Mouse (Mus musculus) heart, embryonic 12.5 days (tissue): ENCODE measurements around the gene Afg3l1. TPM values are rescaled to one million over a fixed set of nuclear protein-coding genes. Genes with fewer than 3 reads are reported as not detected.
"Not testable (repeated sequence)": the region's sequence is repeated elsewhere in the genome, so short reads cannot be mapped to it uniquely, and the experiment has no call there.

Source experiments
- ATAC-seq: fragments of 200-750 bp; cut with Nextera tagmentation; 2 replicates; pipeline ENCODE4 v1.8.0; 2017; ENCODE audit warnings: moderate TSS enrichment, moderate library complexity; ENCODE audit not compliant: insufficient number of reproducible peaks, low FRiP score
- H3K27ac ChIP-seq: fragments of 300-500 bp; sonication (generic); 2 replicates; pipeline ENCODE4 v1.5.1; 2016; ENCODE audit warnings: mild to moderate bottlenecking, moderate library complexity; ENCODE audit not compliant: poor library complexity, severe bottlenecking
- H3K27me3 ChIP-seq: fragments of 300-500 bp; sonication (generic); replicated peaks from 2 replicates; pipeline ENCODE4 v1.6.1; 2016; ENCODE audit warnings: mild to moderate bottlenecking, moderate library complexity
- H3K36me3 ChIP-seq: fragments of 300-500 bp; sonication (generic); 2 replicates; pipeline ENCODE4 v1.6.1; 2016; ENCODE audit warnings: mild to moderate bottlenecking, moderate library complexity
- H3K4me1 ChIP-seq: fragments of 300-500 bp; sonication (generic); replicated peaks from 2 replicates; pipeline ENCODE4 v1.6.1; 2016; ENCODE audit warnings: mild to moderate bottlenecking
- H3K4me2 ChIP-seq: fragments of 300-500 bp; sonication (generic); 2 replicates; pipeline ENCODE4 v1.6.1; 2016; ENCODE audit warnings: mild to moderate bottlenecking, moderate library complexity
- H3K4me3 ChIP-seq: fragments of 300-500 bp; sonication (generic); 2 replicates; pipeline ENCODE4 v1.5.1; 2016; ENCODE audit warnings: mild to moderate bottlenecking
- H3K9ac ChIP-seq: fragments of 300-500 bp; sonication (generic); 2 replicates; pipeline ENCODE4 v1.6.1; 2016; ENCODE audit warnings: mild to moderate bottlenecking, moderate library complexity
- H3K9me3 ChIP-seq: fragments of 300-500 bp; sonication (generic); replicated peaks from 2 replicates; pipeline ENCODE4 v1.6.1; 2016; ENCODE audit warnings: mild to moderate bottlenecking, moderate library complexity
- WGBS: fragments of 180-500 bp; shearing (Covaris S2); methylation state at CpG from one replicate; pipeline ENCODE4 v1.1.7; 2016; 5-methylcytosine and 5-hydroxymethylcytosine counted together
- polyA plus RNA-seq: library from polyadenylated mRNA; unstranded; fragments of >200 nt; fragmentation: Nextera tagmentation; extraction: Ambion mirVana; gene quantifications from 2 replicates; pipeline ENCODE4 v1.2.1, GENCODE M21; 2016

The Afg3l1 gene
- polyA plus RNA-seq, 1 experiment from 2014 or later = 56.4 TPM

DNA sequence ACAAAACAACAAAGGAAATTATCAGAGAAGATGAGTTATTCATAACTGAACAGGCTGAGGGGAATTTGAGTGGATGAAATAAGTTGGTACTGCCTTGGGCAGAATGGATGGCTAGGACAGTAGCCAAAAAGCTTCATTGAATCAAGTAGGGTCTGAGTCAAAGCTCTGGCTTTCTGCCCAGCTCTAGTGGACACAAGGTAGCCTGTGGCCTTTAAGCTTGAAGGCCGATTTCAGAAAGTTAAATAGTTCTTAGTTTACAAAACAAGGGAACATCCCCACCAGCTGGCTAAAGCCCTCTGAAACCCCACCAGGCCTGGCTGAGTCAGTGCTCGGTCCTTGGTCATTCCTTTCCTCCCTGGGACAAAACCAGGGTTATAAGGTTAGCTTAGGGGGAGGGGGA is 38.9 kb downstream of the Afg3l1 start:
- H3K36me3 ChIP-seq = peaks cover 9% of the 10 kb centered on the region

DNA sequence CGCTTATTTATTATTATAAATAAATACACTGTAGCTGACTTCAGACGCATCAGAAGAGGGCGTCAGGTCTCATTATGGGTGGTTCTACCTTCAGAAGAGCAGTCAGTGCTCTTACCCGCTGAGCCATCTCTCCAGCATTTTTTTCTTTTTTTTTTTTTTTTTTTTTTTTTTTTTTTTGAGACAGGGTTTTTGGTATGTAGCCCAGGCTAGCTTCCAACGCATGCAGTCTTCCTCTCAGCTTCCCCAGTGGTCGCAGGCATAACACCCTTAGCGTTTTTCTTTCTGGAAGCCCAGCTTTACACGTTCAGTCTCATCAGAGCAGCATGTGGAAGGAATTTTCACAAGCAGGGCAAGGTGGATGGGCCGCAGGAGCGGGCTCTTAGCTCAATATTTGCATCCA is 40.5 kb downstream of the Afg3l1 start:
- Histone ChIP-seq H3K4me3 (peak overlapping the region; percentile 62), H3K4me1 (peaks cover 32% of the 10 kb centered on the region), H3K9me3 (no peaks in the 10 kb centered on the region), H3K36me3 (peaks cover 20% of the 10 kb centered on the region), H3K27me3 (peaks cover 44% of the 10 kb centered on the region), H3K4me2 (peak overlapping the region; percentile 84), H3K27ac (no peak overlapping the region), H3K9ac (no peak overlapping the region)
- ATAC-seq = no peak
- 39% methylated on average over 10 of the region's 10 CpGs for WGBS

More for the DNA sequence above, 38.9 kb downstream of the Afg3l1 start:
- WGBS = 46% methylated on average over 2 of the region's 2 CpGs
- no peak overlapping the region for H3K4me2 ChIP-seq
- no peak overlapping the region for H3K27ac ChIP-seq
- peaks cover 32% of the 10 kb centered on the region for H3K4me1 ChIP-seq
- H3K27me3 ChIP-seq = peaks cover 54% of the 10 kb centered on the region
- H3K4me3 ChIP-seq = no peak overlapping the region
- H3K9ac ChIP-seq = no peak overlapping the region
- no peaks in the 10 kb centered on the region for H3K9me3 ChIP-seq
- ATAC-seq = no peak

DNA sequence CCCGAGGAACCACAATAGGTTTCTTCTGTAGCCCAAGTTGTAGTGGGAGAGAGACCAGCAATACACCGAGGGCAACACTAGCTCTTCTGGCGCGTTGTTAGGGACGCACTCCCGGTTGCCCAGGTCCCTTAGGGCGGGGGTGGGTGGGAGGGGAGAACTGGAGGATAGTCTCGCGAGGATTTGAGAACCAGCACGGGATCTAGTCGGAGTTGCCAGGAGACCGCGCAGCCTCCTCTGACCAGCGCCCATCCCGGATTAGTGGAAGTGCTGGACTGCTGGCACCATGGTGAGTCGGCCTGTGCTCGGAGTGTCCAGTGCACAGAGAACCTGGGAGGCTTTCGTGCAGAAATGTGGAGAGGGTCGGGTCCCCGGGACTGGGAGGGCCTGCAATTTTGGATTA is 41.0 kb downstream of the Afg3l1 start, which contains the start of gene Gas8:
Gene Gas8, plus strand, starts transcription at position 168 of the 400 bp plus-strand sequence.
- WGBS = under 1% methylated on average over 20 of the region's 20 CpGs
- H3K27ac ChIP-seq = no peak within 1 kb of the TSS

DNA sequence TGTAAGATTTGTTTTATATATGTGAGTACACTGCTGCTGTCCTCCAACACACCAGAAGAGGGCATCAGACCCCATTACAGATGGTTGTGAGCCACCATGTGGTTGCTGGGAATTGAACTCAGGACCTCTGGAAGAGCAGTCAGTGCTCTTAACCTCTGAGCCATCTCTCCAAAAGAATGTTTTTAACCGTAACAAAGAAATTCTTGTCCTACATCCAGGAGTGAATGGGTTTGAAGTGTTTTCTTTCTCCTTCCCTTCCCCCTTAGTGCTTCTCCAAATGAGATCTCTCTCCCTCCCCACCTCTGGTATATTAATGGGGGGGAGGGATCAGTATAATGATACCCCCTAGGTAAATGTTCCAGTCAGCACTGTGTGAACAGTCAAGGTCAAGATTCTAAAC is 42.3 kb downstream of the Afg3l1 start:
- peaks cover 39% of the 10 kb centered on the region for H3K36me3 ChIP-seq
- WGBS = 100% methylated on average over 1 of the region's 1 CpGs
- ATAC-seq, H3K4me3 ChIP-seq, H3K9me3 ChIP-seq, H3K9ac ChIP-seq, H3K4me2 ChIP-seq, H3K27ac ChIP-seq: not testable (repeated sequence)
- H3K4me1 ChIP-seq = peaks cover 16% of the 10 kb centered on the region
- peaks cover 26% of the 10 kb centered on the region for H3K27me3 ChIP-seq

More for the DNA sequence above, 41.0 kb downstream of the Afg3l1 start, which contains the start of gene Gas8:
- Histone ChIP-seq H3K4me3 (peak within 1 kb of the TSS; percentile 62), H3K27me3 (peaks cover 39% of the 10 kb centered on the region), H3K4me1 (peaks cover 29% of the 10 kb centered on the region), H3K36me3 (peaks cover 25% of the 10 kb centered on the region), H3K4me2 (peak within 1 kb of the TSS; percentile 84), H3K9me3 (no peaks in the 10 kb centered on the region), H3K9ac (peak within 1 kb of the TSS; percentile 75)
- ATAC-seq = peak; percentile 91

DNA sequence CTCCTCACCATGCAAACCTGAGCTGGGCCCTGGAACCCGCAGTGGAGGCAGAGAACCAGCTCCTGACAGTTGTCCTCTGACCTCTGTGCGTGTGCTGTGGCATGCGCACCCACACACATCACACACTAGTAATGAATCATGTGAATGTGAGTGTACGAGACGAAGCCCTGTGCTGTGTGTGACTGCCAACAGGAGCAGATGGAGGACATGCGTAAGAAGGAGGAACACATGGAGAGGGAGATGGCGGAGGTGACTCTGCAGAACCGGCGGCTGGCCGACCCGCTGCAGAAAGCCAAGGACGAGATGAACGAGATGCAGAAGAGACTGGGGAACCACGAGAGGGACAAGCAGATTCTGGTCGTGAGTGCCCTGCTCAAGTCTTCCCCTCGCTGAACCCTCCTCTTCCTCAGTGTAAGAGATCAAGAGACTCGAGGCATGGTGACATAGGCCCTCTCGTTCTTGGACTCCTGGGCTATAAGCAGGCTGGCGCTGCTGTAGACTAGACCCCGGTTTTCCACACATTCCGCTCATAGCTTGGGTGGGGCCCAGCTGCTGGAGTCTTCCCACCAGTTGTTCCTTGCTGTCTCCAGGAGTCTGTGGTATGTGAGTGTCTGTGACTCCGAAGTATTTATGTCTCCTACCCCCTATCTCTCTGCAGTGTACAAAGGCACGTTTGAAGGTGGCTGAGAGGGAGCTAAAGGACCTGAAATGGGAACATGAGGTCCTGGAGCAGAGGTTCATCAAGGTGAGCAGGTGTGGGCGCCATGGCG is 50.2 kb downstream of the Afg3l1 start:
- no peak for ATAC-seq
- Histone ChIP-seq H3K9ac (no peak overlapping the region), H3K4me3 (no peak overlapping the region), H3K4me1 (no peaks in the 10 kb centered on the region), H3K27ac (no peak overlapping the region), H3K36me3 (peaks cover 98% of the 10 kb centered on the region), H3K4me2 (no peak overlapping the region), H3K27me3 (peaks cover 5% of the 10 kb centered on the region; the same call in 1 of the 2 replicates), H3K9me3 (no peaks in the 10 kb centered on the region)
- 83% methylated on average over 25 of the region's 25 CpGs for WGBS

DNA sequence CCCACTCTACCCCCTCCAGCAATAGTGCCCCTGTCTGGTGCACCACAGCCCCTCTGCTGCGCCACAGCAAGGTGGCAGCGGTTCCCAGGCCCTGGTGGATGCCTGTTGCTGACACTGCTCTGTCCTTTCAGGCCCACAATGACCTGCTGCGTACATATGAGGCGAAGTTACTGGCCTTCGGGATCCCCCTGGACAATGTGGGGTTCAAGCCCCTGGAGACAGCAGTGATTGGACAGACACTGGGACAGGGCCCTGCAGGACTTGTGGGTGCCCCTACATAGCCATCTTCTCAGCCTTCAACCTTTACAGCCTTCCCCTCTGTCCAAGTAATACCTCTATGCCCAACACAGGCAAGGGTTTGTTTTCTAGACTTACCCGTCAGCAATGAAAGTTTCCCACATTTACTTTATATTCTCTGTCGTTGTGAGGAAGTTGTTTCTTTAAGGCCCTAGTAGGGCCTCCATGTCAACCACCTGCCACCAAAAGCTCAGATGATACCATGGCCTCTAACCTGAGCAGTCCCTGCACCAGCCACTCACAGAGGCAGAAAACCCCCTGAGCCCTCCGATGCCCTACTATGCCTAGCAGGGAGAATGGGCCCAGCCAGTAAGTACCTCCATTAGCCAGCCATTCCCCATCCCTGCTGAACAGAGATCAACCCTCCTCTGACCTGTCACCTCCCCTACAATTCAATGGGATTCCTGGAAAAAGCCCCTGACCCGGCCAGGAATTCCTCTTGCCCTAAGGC is 58.7 kb downstream of the Afg3l1 start:
- H3K9ac ChIP-seq = no peak overlapping the region
- no peak for ATAC-seq
- H3K36me3 ChIP-seq = peaks cover 55% of the 10 kb centered on the region

DNA sequence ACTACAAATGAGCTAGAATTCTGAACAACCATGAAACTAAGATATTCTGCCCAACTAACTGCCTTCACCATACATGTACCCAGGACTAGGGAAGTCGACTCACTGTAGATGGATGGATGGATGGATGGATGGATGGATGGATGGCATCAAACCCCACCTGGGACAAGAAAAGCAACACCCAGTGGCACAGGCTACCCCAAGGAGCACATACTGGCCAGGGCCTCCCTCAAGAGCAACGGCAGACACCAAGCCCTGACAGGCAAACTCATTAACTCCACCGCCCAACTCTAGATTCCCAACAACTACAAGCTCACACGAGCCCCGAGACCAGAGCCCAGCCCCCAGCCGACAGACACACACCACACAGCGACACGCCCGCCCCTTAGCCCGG is 59.3 kb downstream of the Afg3l1 start:
- no peak overlapping the region for H3K4me3 ChIP-seq
- WGBS = 22% methylated on average over 6 of the region's 10 CpGs
- H3K9me3 ChIP-seq = no peaks in the 10 kb centered on the region
- no peak overlapping the region for H3K27ac ChIP-seq
- peaks cover 15% of the 10 kb centered on the region for H3K27me3 ChIP-seq
- no peak overlapping the region for H3K9ac ChIP-seq
- no peak overlapping the region for H3K4me2 ChIP-seq
- no peak for ATAC-seq
- no peaks in the 10 kb centered on the region for H3K4me1 ChIP-seq
- peaks cover 50% of the 10 kb centered on the region for H3K36me3 ChIP-seq

More for the DNA sequence above, 58.7 kb downstream of the Afg3l1 start:
- Histone ChIP-seq H3K27ac (no peak overlapping the region), H3K9me3 (no peaks in the 10 kb centered on the region), H3K27me3 (peaks cover 18% of the 10 kb centered on the region), H3K4me1 (no peaks in the 10 kb centered on the region), H3K4me2 (no peak overlapping the region), H3K4me3 (no peak overlapping the region)
- 83% methylated on average over 9 of the region's 9 CpGs for WGBS

DNA sequence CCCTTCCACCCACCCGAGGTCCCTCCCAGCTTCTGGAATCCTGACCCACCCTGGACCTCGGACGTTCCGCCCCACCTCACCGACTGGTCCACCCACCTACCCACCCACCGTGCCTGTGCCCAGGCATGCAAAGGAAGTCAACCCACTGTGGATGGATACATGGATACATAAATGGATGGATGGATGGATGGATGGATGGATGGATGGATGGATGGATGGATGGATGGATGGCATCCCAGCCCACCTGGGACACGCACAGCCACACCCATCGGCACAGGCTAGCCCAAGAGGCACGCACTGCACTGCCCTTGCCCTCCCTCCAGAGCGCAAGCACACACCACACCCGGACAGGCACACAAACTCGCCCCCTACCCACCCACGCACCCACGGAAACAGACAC is 59.9 kb downstream of the Afg3l1 start:
- H3K4me3 ChIP-seq, H3K4me2 ChIP-seq, H3K9me3 ChIP-seq, H3K27ac ChIP-seq, H3K9ac ChIP-seq, ATAC-seq, H3K4me1 ChIP-seq: not testable (repeated sequence)
- peaks cover 15% of the 10 kb centered on the region for H3K27me3 ChIP-seq
- 67% methylated on average over 6 of the region's 14 CpGs for WGBS
- peaks cover 43% of the 10 kb centered on the region for H3K36me3 ChIP-seq

Other genes with a start within 250 kb of the Afg3l1 start
- 2.3 and 2.5 TPM in 2 replicates for gene Spata2l, start 241.7 kb upstream of the Afg3l1 start, polyA plus RNA-seq
- 16.0 and 18.2 TPM in 2 replicates for gene Zfp276, start 223.7 kb upstream of the Afg3l1 start, polyA plus RNA-seq
- gene Vps9d1, start 223.6 kb upstream of the Afg3l1 start, polyA plus RNA-seq = 19.5 and 20.0 TPM in 2 replicates
- 23.0 and 23.6 TPM in 2 replicates for gene Fanca, start 159.3 kb upstream of the Afg3l1 start, polyA plus RNA-seq
- gene Spire2, start 145.2 kb upstream of the Afg3l1 start, polyA plus RNA-seq = 2.8 and 3.4 TPM in 2 replicates
- 172 TPM in 2 replicates for gene Tcf25, start 104.2 kb upstream of the Afg3l1 start, polyA plus RNA-seq
- gene Mc1r, start 70.8 kb upstream of the Afg3l1 start, polyA plus RNA-seq = not detected in 2 replicates
- 7.6 and 9.1 TPM in 2 replicates for gene Tubb3, start 66.5 kb upstream of the Afg3l1 start, polyA plus RNA-seq
- gene Def8, start 54.4 kb upstream of the Afg3l1 start, polyA plus RNA-seq = 34.7 and 36.0 TPM in 2 replicates
- gene Dbndd1, start 37.6 kb downstream of the Afg3l1 start, polyA plus RNA-seq = 1.5 and 1.7 TPM in 2 replicates
- gene Gas8, start 40.9 kb downstream of the Afg3l1 start, polyA plus RNA-seq = 14.4 and 15.8 TPM in 2 replicates
- gene Rhou, start 176.0 kb downstream of the Afg3l1 start, polyA plus RNA-seq = 10.7 and 13.4 TPM in 2 replicates